Mouse (Mus musculus): Measurements from ENCODE around the gene 2810006K23Rik.

- TF ChIP-seq USF1 (IDR thresholded peaks at IDR 0.05; ENCODE audit: low read depth) (no peak), POLR2A (IDR thresholded peaks at IDR 0.05; ENCODE audit: insufficient read length, low read depth) (no peak), E2F4 (IDR thresholded peaks at IDR 0.05; ENCODE audit: insufficient read depth) (no peak), REST (IDR thresholded peaks at IDR 0.05; ENCODE audit: insufficient read depth, insufficient read length) (no peak), MYOG (IDR thresholded peaks at IDR 0.05; ENCODE audit: control insufficient read depth in 1 of 3, insufficient read depth in 1 of 3, insufficient read length in 2 of 3, low read depth in 2 of 3) (no peak), TCF3 (IDR thresholded peaks at IDR 0.05; ENCODE audit: insufficient read length, low read depth) (no peak), MAX (IDR thresholded peaks at IDR 0.05; ENCODE audit: low read depth) (no peak), TCF12 (IDR thresholded peaks at IDR 0.05; ENCODE audit: insufficient read depth, poor library complexity, severe bottlenecking) (no peak), CEBPB (IDR thresholded peaks at IDR 0.05; ENCODE audit: insufficient read depth, poor library complexity, severe bottlenecking) (no peak), MYOD1 (IDR thresholded peaks at IDR 0.05; ENCODE audit: control insufficient read depth in 1 of 3, insufficient read length in 2 of 3, low read depth in 2 of 3) (no peak), POLR2AphosphoS2 (IDR thresholded peaks at IDR 0.05; ENCODE audit: insufficient read length, low read depth) (no peak), SRF (IDR thresholded peaks at IDR 0.05; ENCODE audit: control insufficient read depth, insufficient read length, low read depth) (no peak)
Measured at GRCm38 (mm10) chr5:124315941-124316340, 11.9 kb upstream of the 2810006K23Rik start.

Measured in myocyte (in vitro differentiated cells).